Mouse (Mus musculus): ENCODE measurements around the gene Rapgefl1. TPM values are rescaled to one million over a fixed set of nuclear protein-coding genes. Genes with fewer than 3 reads are reported as not detected.

The Rapgefl1 gene
- 0.34 TPM in 1 of 2 replicates, not detected in the other for total RNA-seq (2014; fragmentation: Nextera tagmentation)
- total RNA-seq (2017), result 0.12 and 0.27 TPM in 2 replicates
- 0.19 and 0.35 TPM in 2 replicates for polyA plus RNA-seq (2012)

DNA sequence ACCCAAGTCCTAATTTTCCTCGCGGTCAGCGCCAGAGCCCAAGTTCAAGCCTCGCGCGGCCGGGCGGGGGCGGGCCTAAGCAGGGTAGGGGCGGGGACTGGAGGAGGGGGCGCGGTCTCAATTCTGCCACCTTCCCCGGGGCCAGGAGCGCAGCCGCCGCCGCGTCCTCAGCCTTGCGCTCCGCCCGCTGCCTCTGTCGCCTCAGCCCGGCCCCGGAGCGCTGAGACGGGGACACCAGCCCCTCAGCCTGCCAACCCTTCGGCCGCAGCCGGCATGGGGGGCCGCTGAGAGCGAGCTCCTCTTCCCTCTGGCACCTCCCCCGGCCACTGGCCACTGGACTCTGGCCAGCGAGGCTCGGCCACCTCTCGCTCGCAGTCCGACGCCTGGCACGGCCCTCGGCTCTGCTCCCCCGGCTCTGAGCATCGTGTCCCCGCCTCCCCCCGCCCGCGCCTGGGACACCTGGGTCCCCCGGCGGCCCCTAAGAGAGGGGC, at the start of gene Rapgefl1:
Gene Rapgefl1, plus strand, starts transcription at position 135 of the 491 bp plus-strand sequence.
- H3K4me3 ChIP-seq (ENCODE audit: low read depth, low read length), result peak within 1 kb of the TSS; percentile 74
- peaks cover 46% of the 10 kb centered on the region for H3K36me3 ChIP-seq (replicated peaks)
- peak; percentile 85 for DNase-seq (ENCODE audit: low spot score)
- H3K27me3 ChIP-seq (ENCODE audit: insufficient read depth, low read length), result peaks cover 37% of the 10 kb centered on the region
- TF ChIP-seq GATA1 (IDR thresholded peaks at IDR 0.05; ENCODE audit: borderline replicate concordance, low read length), result no peak
- TF ChIP-seq GATA2 (IDR thresholded peaks at IDR 0.05; ENCODE audit: borderline replicate concordance, low read depth, low read length), result no peak
- no peak for TF ChIP-seq TAL1 (conservative IDR thresholded peaks at IDR 0.05; ENCODE audit: low read depth, low read length)
- TF ChIP-seq POLR2AphosphoS5 (IDR thresholded peaks at IDR 0.05; ENCODE audit: insufficient replicate concordance, low read depth, low read length), result no peak
- TF ChIP-seq CTCF (IDR thresholded peaks at IDR 0.05; ENCODE audit: low read depth, low read length), result no peak
- H3K4me1 ChIP-seq (ENCODE audit: insufficient read depth, low read depth, low read length), result peaks cover 27% of the 10 kb centered on the region
- peak; percentile 76 for ATAC-seq (ENCODE audit: extremely low read depth, insufficient number of reproducible peaks, low FRiP score, poor library complexity, severe bottlenecking)
- no peaks in the 10 kb centered on the region for H3K9me3 ChIP-seq (replicated peaks)

- DNase-seq (ENCODE audit: low spot score) (no peak), ATAC-seq (ENCODE audit: extremely low read depth, insufficient number of reproducible peaks, low FRiP score, poor library complexity, severe bottlenecking) (no peak)
- Histone ChIP-seq H3K27me3 (ENCODE audit: insufficient read depth, low read length) (no peaks in the 10 kb centered on the region), H3K4me1 (ENCODE audit: insufficient read depth, low read depth, low read length) (peaks cover 86% of the 10 kb centered on the region), H3K9me3 (replicated peaks) (no peaks in the 10 kb centered on the region), H3K36me3 (replicated peaks) (peaks cover 2% of the 10 kb centered on the region), H3K4me3 (ENCODE audit: low read depth, low read length) (no peak overlapping the region)
- no peak for TF ChIP-seq CTCF (IDR thresholded peaks at IDR 0.05; ENCODE audit: low read depth, low read length)
- TF ChIP-seq GATA1 (IDR thresholded peaks at IDR 0.05; ENCODE audit: borderline replicate concordance, low read length), result no peak
- TF ChIP-seq GATA2 (IDR thresholded peaks at IDR 0.05; ENCODE audit: borderline replicate concordance, low read depth, low read length), result no peak
- TF ChIP-seq TAL1 (conservative IDR thresholded peaks at IDR 0.05; ENCODE audit: low read depth, low read length), result no peak
- TF ChIP-seq POLR2AphosphoS5 (IDR thresholded peaks at IDR 0.05; ENCODE audit: insufficient replicate concordance, low read depth, low read length), result no peak
Measured at GRCm38 (mm10) chr11:98787229-98787628, 49.4 kb upstream of the Rapgefl1 start.

- no peak for TF ChIP-seq GATA1 (IDR thresholded peaks at IDR 0.05; ENCODE audit: borderline replicate concordance, low read length)
- TF ChIP-seq CTCF (IDR thresholded peaks at IDR 0.05; ENCODE audit: low read depth, low read length), result no peak
- no peak for TF ChIP-seq TAL1 (conservative IDR thresholded peaks at IDR 0.05; ENCODE audit: low read depth, low read length)
- no peak for TF ChIP-seq GATA2 (IDR thresholded peaks at IDR 0.05; ENCODE audit: borderline replicate concordance, low read depth, low read length)
- no peak for TF ChIP-seq POLR2AphosphoS5 (IDR thresholded peaks at IDR 0.05; ENCODE audit: insufficient replicate concordance, low read depth, low read length)
- Histone ChIP-seq H3K9me3 (replicated peaks) (no peaks in the 10 kb centered on the region), H3K4me3 (ENCODE audit: low read depth, low read length) (no peak overlapping the region), H3K36me3 (replicated peaks) (peaks cover 6% of the 10 kb centered on the region), H3K4me1 (ENCODE audit: insufficient read depth, low read depth, low read length) (peaks cover 86% of the 10 kb centered on the region), H3K27me3 (ENCODE audit: insufficient read depth, low read length) (no peaks in the 10 kb centered on the region)
- DNase-seq (ENCODE audit: low spot score), result no peak
- no peak for ATAC-seq (ENCODE audit: extremely low read depth, insufficient number of reproducible peaks, low FRiP score, poor library complexity, severe bottlenecking)
Measured at GRCm38 (mm10) chr11:98787691-98788090, 48.9 kb upstream of the Rapgefl1 start.

DNA sequence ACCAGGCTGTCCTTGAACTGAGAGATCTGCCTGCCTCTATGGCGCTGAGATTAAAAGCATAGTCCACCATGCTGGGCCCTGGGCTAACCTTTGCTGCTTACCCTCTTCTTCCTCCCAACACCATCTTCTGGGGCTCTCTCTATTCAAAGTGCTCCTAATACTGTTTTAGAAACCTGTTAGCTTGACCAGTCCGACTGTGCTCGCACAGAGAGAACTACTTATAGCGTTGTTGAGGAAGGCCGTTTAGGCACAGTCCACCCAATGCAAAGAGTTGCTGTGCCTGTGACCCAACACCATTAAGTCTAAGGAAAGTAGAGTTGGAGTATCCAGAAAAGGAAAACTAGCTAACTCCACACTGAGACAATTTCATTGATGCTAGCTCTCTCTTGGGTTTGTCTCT, 48.4 kb upstream of the Rapgefl1 start:
- peaks cover 84% of the 10 kb centered on the region for H3K4me1 ChIP-seq (ENCODE audit: insufficient read depth, low read depth, low read length)

GRCm38 (mm10) chr11:98788550-98789218, 47.9 kb upstream of the Rapgefl1 start:
- TF ChIP-seq TAL1 (conservative IDR thresholded peaks at IDR 0.05; ENCODE audit: low read depth, low read length), result no peak
- TF ChIP-seq CTCF (IDR thresholded peaks at IDR 0.05; ENCODE audit: low read depth, low read length), result 0 out of 2 replicates have a peak, but pooled peaks have one; percentile 32
- no peak for TF ChIP-seq POLR2AphosphoS5 (IDR thresholded peaks at IDR 0.05; ENCODE audit: insufficient replicate concordance, low read depth, low read length)
- H3K27me3 ChIP-seq (ENCODE audit: insufficient read depth, low read length), result no peaks in the 10 kb centered on the region
- DNase-seq (ENCODE audit: low spot score), result peak; percentile 83
- ATAC-seq (ENCODE audit: extremely low read depth, insufficient number of reproducible peaks, low FRiP score, poor library complexity, severe bottlenecking), result peak; percentile 87
- no peaks in the 10 kb centered on the region for H3K9me3 ChIP-seq (replicated peaks)
- H3K4me1 ChIP-seq (ENCODE audit: insufficient read depth, low read depth, low read length), result peaks cover 82% of the 10 kb centered on the region
- H3K4me3 ChIP-seq (ENCODE audit: low read depth, low read length), result peak overlapping the region; percentile 73
- H3K36me3 ChIP-seq (replicated peaks), result peaks cover 9% of the 10 kb centered on the region

More for the DNA sequence above, 48.4 kb upstream of the Rapgefl1 start:
- TF ChIP-seq CTCF (IDR thresholded peaks at IDR 0.05; ENCODE audit: low read depth, low read length), result no peak
- TF ChIP-seq GATA2 (IDR thresholded peaks at IDR 0.05; ENCODE audit: borderline replicate concordance, low read depth, low read length), result no peak
- no peak for TF ChIP-seq POLR2AphosphoS5 (IDR thresholded peaks at IDR 0.05; ENCODE audit: insufficient replicate concordance, low read depth, low read length)
- no peak for TF ChIP-seq TAL1 (conservative IDR thresholded peaks at IDR 0.05; ENCODE audit: low read depth, low read length)
- no peak for TF ChIP-seq GATA1 (IDR thresholded peaks at IDR 0.05; ENCODE audit: borderline replicate concordance, low read length)
- Histone ChIP-seq H3K36me3 (replicated peaks) (peaks cover 9% of the 10 kb centered on the region), H3K9me3 (replicated peaks) (no peaks in the 10 kb centered on the region), H3K27me3 (ENCODE audit: insufficient read depth, low read length) (no peaks in the 10 kb centered on the region), H3K4me3 (ENCODE audit: low read depth, low read length) (no peak overlapping the region)
- ATAC-seq (ENCODE audit: extremely low read depth, insufficient number of reproducible peaks, low FRiP score, poor library complexity, severe bottlenecking), result no peak
- no peak for DNase-seq (ENCODE audit: low spot score)

GRCm38 (mm10) chr11:98789219-98789807, 47.3 kb upstream of the Rapgefl1 start:
- ATAC-seq (ENCODE audit: extremely low read depth, insufficient number of reproducible peaks, low FRiP score, poor library complexity, severe bottlenecking) (no peak), DNase-seq (ENCODE audit: low spot score) (no peak)
- peaks cover 82% of the 10 kb centered on the region for H3K4me1 ChIP-seq (ENCODE audit: insufficient read depth, low read depth, low read length)

More at GRCm38 (mm10) chr11:98789219-98789807, 47.3 kb upstream of the Rapgefl1 start:
- peak overlapping the region; percentile 73 for H3K4me3 ChIP-seq (ENCODE audit: low read depth, low read length)
- TF ChIP-seq GATA1 (IDR thresholded peaks at IDR 0.05; ENCODE audit: borderline replicate concordance, low read length) (no peak), GATA2 (IDR thresholded peaks at IDR 0.05; ENCODE audit: borderline replicate concordance, low read depth, low read length) (no peak), POLR2AphosphoS5 (IDR thresholded peaks at IDR 0.05; ENCODE audit: insufficient replicate concordance, low read depth, low read length) (no peak), CTCF (IDR thresholded peaks at IDR 0.05; ENCODE audit: low read depth, low read length) (no peak), TAL1 (conservative IDR thresholded peaks at IDR 0.05; ENCODE audit: low read depth, low read length) (no peak)
- no peaks in the 10 kb centered on the region for H3K27me3 ChIP-seq (ENCODE audit: insufficient read depth, low read length)
- peaks cover 9% of the 10 kb centered on the region for H3K36me3 ChIP-seq (replicated peaks)
- no peaks in the 10 kb centered on the region for H3K9me3 ChIP-seq (replicated peaks)

Measured in G1E (cell line).